Mouse (Mus musculus): Measurements from ENCODE around the gene Lrrfip2. TPM values are rescaled to one million over a fixed set of nuclear protein-coding genes. Genes with fewer than 3 reads are reported as not detected.

The Lrrfip2 gene
- polyA plus RNA-seq, 1 experiment from 2014 or later, result 45.5 TPM

DNA sequence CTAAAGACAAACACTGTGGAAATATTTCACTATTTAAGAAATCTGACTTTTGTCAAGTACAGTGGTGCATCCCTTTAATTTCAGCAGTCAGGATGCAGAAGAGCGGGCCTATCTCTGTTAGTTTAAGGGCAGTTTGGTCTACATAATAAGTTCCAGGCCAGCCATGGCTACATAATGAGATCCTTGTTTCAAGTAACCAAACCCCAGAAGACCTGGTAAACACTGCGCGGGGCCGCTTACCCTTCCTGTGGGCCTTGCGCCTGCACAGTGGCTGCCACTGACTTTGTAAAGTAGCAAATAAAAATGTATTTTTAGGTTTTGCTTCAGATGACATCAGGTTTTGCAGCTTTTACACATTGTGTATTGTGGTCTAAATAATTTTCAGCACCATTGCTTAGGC lies 106.0 kb downstream of the Lrrfip2 start:
- WGBS, result 85% methylated on average over 5 of the region's 5 CpGs
- no peaks in the 10 kb centered on the region for H3K27me3 ChIP-seq (ENCODE audit: control insufficient read depth, insufficient read depth, low read length)

DNA sequence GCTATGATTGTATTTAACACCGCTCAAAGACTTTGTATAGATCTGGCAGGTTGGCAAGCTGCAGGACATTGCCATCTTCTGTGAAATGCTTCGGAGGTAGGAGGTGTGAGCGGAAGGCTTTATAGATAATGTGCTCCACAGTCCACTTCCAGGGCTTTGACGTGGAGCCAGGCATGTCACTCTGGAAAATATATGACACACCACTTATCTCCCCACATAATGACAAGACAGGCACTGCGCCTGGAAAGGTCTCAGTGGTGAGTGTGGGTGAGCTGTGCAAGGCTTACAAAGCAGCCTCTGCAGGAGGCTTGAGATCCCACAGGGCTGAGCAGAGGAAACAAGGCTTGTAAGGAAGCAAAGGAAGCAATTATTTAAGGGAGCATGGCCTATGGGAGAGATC lies 111.1 kb downstream of the Lrrfip2 start:
- Histone ChIP-seq H3K27ac (replicated peaks; ENCODE audit: low read depth, low read length) (no peak overlapping the region), H3K4me3 (ENCODE audit: low read depth, low read length) (no peak overlapping the region), H3K27me3 (ENCODE audit: control insufficient read depth, insufficient read depth, low read length) (no peaks in the 10 kb centered on the region), H3K4me2 (ENCODE audit: low read depth, severe bottlenecking) (no peak overlapping the region), H3K4me1 (ENCODE audit: control insufficient read depth, insufficient read depth, low read length) (no peaks in the 10 kb centered on the region), H3K9ac (ENCODE audit: low read length) (no peak overlapping the region), H3K9me3 (ENCODE audit: control insufficient read depth, low read length) (no peaks in the 10 kb centered on the region), H3K36me3 (ENCODE audit: control insufficient read depth, insufficient read depth, low read length) (peaks cover 13% of the 10 kb centered on the region)
- 78% methylated on average over 5 of the region's 5 CpGs for WGBS
- no peak for DNase-seq (ENCODE audit: low spot score)
- ATAC-seq (ENCODE audit: insufficient number of reproducible peaks, low FRiP score, low TSS enrichment, low read depth), result no peak

More for the DNA sequence above, 106.0 kb downstream of the Lrrfip2 start:
- Histone ChIP-seq H3K4me1 (ENCODE audit: control insufficient read depth, insufficient read depth, low read length) (no peaks in the 10 kb centered on the region), H3K36me3 (ENCODE audit: control insufficient read depth, insufficient read depth, low read length) (peaks cover 12% of the 10 kb centered on the region), H3K4me3 (ENCODE audit: low read depth, low read length) (no peak overlapping the region), H3K9me3 (ENCODE audit: control insufficient read depth, low read length) (no peaks in the 10 kb centered on the region), H3K27ac (replicated peaks; ENCODE audit: low read depth, low read length) (no peak overlapping the region; the same call in 1 of the 2 replicates), H3K4me2 (ENCODE audit: low read depth, severe bottlenecking) (no peak overlapping the region), H3K9ac (ENCODE audit: low read length) (no peak overlapping the region)
- DNase-seq (ENCODE audit: low spot score) (no peak), ATAC-seq (ENCODE audit: insufficient number of reproducible peaks, low FRiP score, low TSS enrichment, low read depth) (no peak)

DNA sequence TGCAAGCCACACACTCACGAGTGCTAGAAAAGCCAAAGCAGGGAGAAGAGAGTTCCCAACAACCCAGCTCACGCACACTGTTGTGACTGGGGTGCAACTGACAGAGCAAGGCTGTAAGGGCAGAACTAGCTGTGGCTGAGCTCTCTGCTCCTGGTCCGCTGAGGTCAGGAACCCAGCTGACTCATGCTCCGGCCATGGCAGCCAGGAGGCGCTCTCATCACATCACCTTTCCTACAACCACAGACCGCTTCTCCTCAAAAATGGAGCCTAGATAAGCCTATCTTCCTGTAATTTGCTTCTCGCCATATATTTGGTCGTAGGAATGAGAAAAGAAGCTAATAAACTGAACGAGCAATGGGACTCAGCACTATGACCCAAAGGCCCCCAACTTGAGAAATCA lies 117.3 kb downstream of the Lrrfip2 start:
- Histone ChIP-seq H3K9ac (ENCODE audit: low read length) (no peak overlapping the region), H3K9me3 (ENCODE audit: control insufficient read depth, low read length) (no peaks in the 10 kb centered on the region), H3K27me3 (ENCODE audit: control insufficient read depth, insufficient read depth, low read length) (no peaks in the 10 kb centered on the region), H3K27ac (replicated peaks; ENCODE audit: low read depth, low read length) (no peak overlapping the region), H3K36me3 (ENCODE audit: control insufficient read depth, insufficient read depth, low read length) (peaks cover 18% of the 10 kb centered on the region), H3K4me2 (ENCODE audit: low read depth, severe bottlenecking) (no peak overlapping the region), H3K4me3 (ENCODE audit: low read depth, low read length) (no peak overlapping the region), H3K4me1 (ENCODE audit: control insufficient read depth, insufficient read depth, low read length) (no peaks in the 10 kb centered on the region)
- WGBS, result 91% methylated on average over 9 of the region's 9 CpGs
- DNase-seq (ENCODE audit: low spot score) (no peak), ATAC-seq (ENCODE audit: insufficient number of reproducible peaks, low FRiP score, low TSS enrichment, low read depth) (no peak)

DNA sequence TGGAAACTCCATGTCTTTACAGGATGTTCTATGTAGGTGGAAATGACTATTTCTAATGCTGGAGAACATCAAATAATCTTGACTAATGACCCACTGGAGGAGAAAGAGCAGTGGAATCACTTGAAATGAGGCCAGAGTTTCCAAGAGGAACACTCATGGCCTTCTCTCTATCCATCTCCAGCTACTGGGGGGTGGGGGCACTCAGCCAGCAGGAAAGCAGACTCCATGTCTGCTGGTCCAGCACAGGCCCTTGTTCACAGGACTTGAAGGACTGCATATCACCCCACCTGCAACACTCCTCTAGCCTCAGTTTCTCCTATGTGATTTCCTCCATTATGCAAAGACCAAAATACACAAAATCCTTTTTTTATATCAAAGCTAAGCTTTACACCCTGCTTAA lies 120.3 kb downstream of the Lrrfip2 start:
- Histone ChIP-seq H3K4me1 (ENCODE audit: control insufficient read depth, insufficient read depth, low read length) (no peaks in the 10 kb centered on the region), H3K27ac (replicated peaks; ENCODE audit: low read depth, low read length) (no peak overlapping the region), H3K36me3 (ENCODE audit: control insufficient read depth, insufficient read depth, low read length) (peaks cover 16% of the 10 kb centered on the region), H3K27me3 (ENCODE audit: control insufficient read depth, insufficient read depth, low read length) (no peaks in the 10 kb centered on the region), H3K4me2 (ENCODE audit: low read depth, severe bottlenecking) (no peak overlapping the region), H3K9me3 (ENCODE audit: control insufficient read depth, low read length) (no peaks in the 10 kb centered on the region), H3K4me3 (ENCODE audit: low read depth, low read length) (no peak overlapping the region), H3K9ac (ENCODE audit: low read length) (no peak overlapping the region)
- no peak for ATAC-seq (ENCODE audit: insufficient number of reproducible peaks, low FRiP score, low TSS enrichment, low read depth)
- DNase-seq (ENCODE audit: low spot score), result no peak

DNA sequence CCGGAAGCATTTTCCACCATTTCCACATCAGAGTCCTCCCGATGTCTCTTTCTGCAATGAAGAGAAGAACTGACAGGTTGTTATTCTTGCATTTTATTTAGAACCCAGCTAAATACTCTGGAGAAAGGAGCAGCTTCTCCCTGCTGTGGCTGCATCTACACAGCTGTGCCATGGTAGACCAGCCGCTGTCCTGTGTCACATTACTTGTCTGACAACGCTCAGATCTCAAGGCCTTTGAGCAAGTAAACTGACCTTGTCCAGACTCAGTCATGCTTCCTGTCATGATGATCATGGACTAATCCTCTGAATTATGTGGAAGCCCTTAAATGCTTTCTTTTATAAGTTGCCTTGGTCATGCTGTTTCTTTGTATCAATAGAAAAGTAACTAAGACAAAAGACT lies 122.4 kb downstream of the Lrrfip2 start:
- H3K9me3 ChIP-seq (ENCODE audit: control insufficient read depth, low read length), result no peaks in the 10 kb centered on the region
- no peak overlapping the region for H3K4me3 ChIP-seq (ENCODE audit: low read depth, low read length)
- DNase-seq (ENCODE audit: low spot score) (no peak), ATAC-seq (ENCODE audit: insufficient number of reproducible peaks, low FRiP score, low TSS enrichment, low read depth) (no peak)
- peaks cover 16% of the 10 kb centered on the region for H3K36me3 ChIP-seq (ENCODE audit: control insufficient read depth, insufficient read depth, low read length)
- H3K9ac ChIP-seq (ENCODE audit: low read length), result no peak overlapping the region
- 90% methylated on average over 4 of the region's 4 CpGs for WGBS
- no peaks in the 10 kb centered on the region for H3K4me1 ChIP-seq (ENCODE audit: control insufficient read depth, insufficient read depth, low read length)
- no peaks in the 10 kb centered on the region for H3K27me3 ChIP-seq (ENCODE audit: control insufficient read depth, insufficient read depth, low read length)
- no peak overlapping the region for H3K27ac ChIP-seq (replicated peaks; ENCODE audit: low read depth, low read length)
- H3K4me2 ChIP-seq (ENCODE audit: low read depth, severe bottlenecking), result no peak overlapping the region

DNA sequence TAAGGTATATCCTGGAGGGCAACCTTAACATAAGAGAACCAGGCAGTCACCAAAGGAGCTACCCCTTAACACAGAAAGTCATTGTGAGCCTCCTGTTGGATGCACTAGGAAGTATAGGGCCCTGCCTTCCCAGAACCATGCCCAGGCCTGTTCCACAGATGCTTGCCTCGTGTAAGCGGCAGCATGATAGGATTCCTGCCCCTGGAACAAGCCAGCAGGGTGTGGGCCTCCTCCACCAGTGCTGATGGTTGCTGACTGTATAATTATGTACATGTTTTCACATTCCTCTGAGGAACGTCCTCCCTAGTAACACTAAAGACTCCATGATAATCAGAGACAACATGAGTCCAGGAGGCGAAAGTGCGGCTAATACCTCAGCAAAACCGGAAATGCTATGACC lies 126.0 kb downstream of the Lrrfip2 start:
- no peak overlapping the region for H3K4me2 ChIP-seq (ENCODE audit: low read depth, severe bottlenecking)
- WGBS, result 80% methylated on average over 6 of the region's 6 CpGs
- no peak for DNase-seq (ENCODE audit: low spot score)
- H3K27me3 ChIP-seq (ENCODE audit: control insufficient read depth, insufficient read depth, low read length), result no peaks in the 10 kb centered on the region
- H3K27ac ChIP-seq (replicated peaks; ENCODE audit: low read depth, low read length), result no peak overlapping the region
- no peak overlapping the region for H3K4me3 ChIP-seq (ENCODE audit: low read depth, low read length)
- no peaks in the 10 kb centered on the region for H3K9me3 ChIP-seq (ENCODE audit: control insufficient read depth, low read length)
- no peak overlapping the region for H3K9ac ChIP-seq (ENCODE audit: low read length)
- H3K36me3 ChIP-seq (ENCODE audit: control insufficient read depth, insufficient read depth, low read length), result peaks cover 13% of the 10 kb centered on the region
- H3K4me1 ChIP-seq (ENCODE audit: control insufficient read depth, insufficient read depth, low read length), result no peaks in the 10 kb centered on the region
- no peak for ATAC-seq (ENCODE audit: insufficient number of reproducible peaks, low FRiP score, low TSS enrichment, low read depth)

DNA sequence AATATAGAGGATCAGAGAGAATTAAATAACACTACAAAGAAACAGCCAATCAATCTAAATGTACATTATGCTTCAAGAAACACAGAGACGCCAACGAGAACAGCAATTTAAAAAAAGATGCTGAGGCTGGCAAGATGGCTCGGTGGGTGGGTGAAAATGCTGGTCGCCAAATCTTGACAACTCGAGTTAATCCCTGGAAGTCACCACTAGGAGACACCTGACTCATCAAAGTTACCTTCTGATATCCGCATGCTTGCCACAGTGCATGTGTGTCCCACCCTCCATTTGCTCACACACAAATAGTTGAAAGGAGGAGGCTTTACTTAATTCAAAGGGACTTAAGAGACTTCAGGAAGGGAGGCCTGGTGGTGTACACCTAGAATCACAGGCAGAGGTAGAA lies 128.2 kb downstream of the Lrrfip2 start:
- Histone ChIP-seq H3K27ac (replicated peaks; ENCODE audit: low read depth, low read length) (no peak overlapping the region), H3K9ac (ENCODE audit: low read length) (no peak overlapping the region), H3K9me3 (ENCODE audit: control insufficient read depth, low read length) (no peaks in the 10 kb centered on the region), H3K27me3 (ENCODE audit: control insufficient read depth, insufficient read depth, low read length) (no peaks in the 10 kb centered on the region), H3K4me1 (ENCODE audit: control insufficient read depth, insufficient read depth, low read length) (no peaks in the 10 kb centered on the region), H3K4me2 (ENCODE audit: low read depth, severe bottlenecking) (no peak overlapping the region), H3K4me3 (ENCODE audit: low read depth, low read length) (no peak overlapping the region), H3K36me3 (ENCODE audit: control insufficient read depth, insufficient read depth, low read length) (peaks cover 15% of the 10 kb centered on the region; the same call in 1 of the 2 replicates)
- WGBS, result 86% methylated on average over 6 of the region's 6 CpGs
- DNase-seq (ENCODE audit: low spot score) (no peak), ATAC-seq (ENCODE audit: insufficient number of reproducible peaks, low FRiP score, low TSS enrichment, low read depth) (no peak)

DNA sequence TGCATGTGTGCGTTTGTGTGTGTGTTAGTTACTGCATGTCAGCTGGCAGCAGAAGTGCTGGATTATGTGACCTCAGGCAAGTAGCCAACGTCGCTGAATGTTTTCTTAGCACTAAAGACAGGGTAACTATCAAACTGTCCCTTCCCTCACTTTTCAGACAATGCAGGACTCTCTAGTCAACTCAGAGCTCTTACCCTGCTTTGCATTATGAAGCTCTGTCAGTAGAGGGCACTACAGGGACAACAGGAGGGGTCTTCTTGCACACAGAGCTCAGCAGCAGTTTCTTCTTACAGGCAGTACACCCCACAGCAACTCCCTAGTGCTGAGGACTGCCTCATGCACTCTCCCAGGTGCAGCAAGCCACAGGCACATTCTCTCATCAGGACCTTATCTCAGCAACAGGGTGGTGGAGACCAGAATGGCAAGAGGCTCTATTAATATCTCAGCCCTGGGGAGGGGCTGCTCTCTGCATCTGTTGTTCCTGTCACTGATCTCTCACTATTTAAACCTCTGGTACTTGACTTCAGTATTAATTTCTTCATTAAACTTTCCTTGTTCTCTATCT lies 130.4 kb downstream of the Lrrfip2 start:
- H3K4me3 ChIP-seq (ENCODE audit: low read depth, low read length), result no peak overlapping the region
- 87% methylated on average over 3 of the region's 3 CpGs for WGBS
- ATAC-seq (ENCODE audit: insufficient number of reproducible peaks, low FRiP score, low TSS enrichment, low read depth), result no peak
- no peaks in the 10 kb centered on the region for H3K9me3 ChIP-seq (ENCODE audit: control insufficient read depth, low read length)
- no peaks in the 10 kb centered on the region for H3K4me1 ChIP-seq (ENCODE audit: control insufficient read depth, insufficient read depth, low read length)
- no peak for DNase-seq (ENCODE audit: low spot score)
- H3K36me3 ChIP-seq (ENCODE audit: control insufficient read depth, insufficient read depth, low read length), result peaks cover 20% of the 10 kb centered on the region
- H3K27ac ChIP-seq (replicated peaks; ENCODE audit: low read depth, low read length), result no peak overlapping the region
- no peak overlapping the region for H3K4me2 ChIP-seq (ENCODE audit: low read depth, severe bottlenecking)
- H3K27me3 ChIP-seq (ENCODE audit: control insufficient read depth, insufficient read depth, low read length), result no peaks in the 10 kb centered on the region
- H3K9ac ChIP-seq (ENCODE audit: low read length), result no peak overlapping the region

DNA sequence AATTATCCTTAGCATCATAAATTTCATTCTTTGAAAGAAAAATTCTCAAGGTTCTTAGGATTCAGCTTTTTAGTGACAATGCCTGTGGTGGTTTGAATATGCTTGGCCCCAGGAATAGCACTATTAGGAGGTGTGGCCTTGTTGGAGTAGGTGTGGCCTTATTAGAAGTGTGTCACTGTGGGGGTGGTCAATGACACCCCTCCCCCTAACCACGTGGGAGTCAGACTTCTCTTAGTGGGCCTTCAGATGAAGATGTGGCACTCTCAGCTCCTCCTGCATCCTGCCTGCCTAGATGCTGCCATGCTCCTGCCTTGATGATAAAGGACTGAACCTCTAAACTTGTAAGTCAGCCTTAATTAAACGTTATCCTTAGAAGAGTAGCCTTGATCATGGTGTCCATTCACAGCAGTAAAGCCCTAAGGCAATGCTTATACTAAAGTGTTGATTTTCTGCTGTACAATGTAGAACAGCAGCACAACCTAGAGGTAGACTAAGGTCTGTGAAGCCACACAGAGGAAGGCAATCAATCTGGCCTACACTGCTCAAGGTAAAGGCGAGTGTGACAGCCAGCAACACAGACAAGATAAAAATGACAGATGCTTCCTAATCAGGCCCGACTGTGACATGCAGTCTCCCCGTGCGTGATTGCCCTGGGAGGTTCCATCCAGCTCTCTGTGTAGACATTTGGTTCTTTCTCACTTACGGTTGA lies 134.9 kb downstream of the Lrrfip2 start:
- 77% methylated on average over 7 of the region's 7 CpGs for WGBS
- ATAC-seq (ENCODE audit: insufficient number of reproducible peaks, low FRiP score, low TSS enrichment, low read depth), result no peak

More for the DNA sequence above, 134.9 kb downstream of the Lrrfip2 start:
- Histone ChIP-seq H3K4me1 (ENCODE audit: control insufficient read depth, insufficient read depth, low read length) (no peaks in the 10 kb centered on the region), H3K27me3 (ENCODE audit: control insufficient read depth, insufficient read depth, low read length) (no peaks in the 10 kb centered on the region), H3K4me3 (ENCODE audit: low read depth, low read length) (no peak overlapping the region), H3K36me3 (ENCODE audit: control insufficient read depth, insufficient read depth, low read length) (peaks cover 24% of the 10 kb centered on the region), H3K9ac (ENCODE audit: low read length) (no peak overlapping the region), H3K4me2 (ENCODE audit: low read depth, severe bottlenecking) (no peak overlapping the region), H3K9me3 (ENCODE audit: control insufficient read depth, low read length) (no peaks in the 10 kb centered on the region), H3K27ac (replicated peaks; ENCODE audit: low read depth, low read length) (no peak overlapping the region)
- DNase-seq (ENCODE audit: low spot score), result no peak

All from limb, embryonic 11.5 days (tissue).